Comparison of ENCODE assay signal across 10 mouse cellular contexts in the genomic region with DNA sequence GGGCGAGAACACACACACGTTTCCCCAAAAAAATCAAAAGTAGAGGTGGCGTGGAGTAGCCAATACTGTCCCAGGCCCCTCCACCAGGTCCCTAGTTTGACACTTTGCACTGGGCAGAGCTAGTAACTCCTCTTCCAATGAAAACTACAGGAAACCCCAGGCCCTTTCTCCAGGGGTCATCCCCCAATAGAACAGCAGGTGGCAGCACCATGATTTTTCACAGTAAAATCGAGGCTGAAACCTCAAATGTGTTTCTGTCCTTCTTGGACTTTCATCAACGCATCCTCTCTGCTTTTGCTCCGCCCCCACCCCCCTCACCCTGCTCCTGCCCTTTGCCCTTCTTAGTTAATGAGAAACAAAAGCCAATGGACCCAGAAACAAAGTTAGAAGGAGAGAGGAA. TPM values are rescaled to one million over a fixed set of nuclear protein-coding genes. Genes with fewer than 3 reads are reported as not detected.
DNase-seq lines count a peak whose midpoint lies in the region; ATAC-seq lines count a peak whose summit lies in the region.
"Had no signal": no experiment of that assay in that cellular context is flagged by ENCODE, and none has a peak within 500 bp of the region (broad histone marks: within the 10 kb centered on the region; RNA-seq: fewer than 3 reads in every experiment).

No protein-coding gene starts in this region.

- H3K9ac ChIP-seq in midbrain, embryonic 15.5 days: no peak overlapping the region
- no peak overlapping the region for H3K9ac ChIP-seq in hindbrain, embryonic 14.5 days
- no peak overlapping the region for H3K9ac ChIP-seq in liver, embryonic 11.5 days (ENCODE audit: low read depth, low read length)
- H3K9ac ChIP-seq: heart, embryonic 15.5 days; neural tube, embryonic 13.5 days had no signal

- no peak for ATAC-seq in midbrain, embryonic 15.5 days (replicated peaks)
- ATAC-seq in hindbrain, embryonic 14.5 days (ENCODE audit: low FRiP score): 0 out of 2 replicates have a peak, but pooled peaks have one; percentile 9
- ATAC-seq in liver, embryonic 11.5 days (replicated peaks; ENCODE audit: low FRiP score): peak; percentile 43

- no peaks in the 10 kb centered on the region for H3K27me3 ChIP-seq in midbrain, embryonic 10.5 days (ENCODE audit: low read depth, poor library complexity, severe bottlenecking)
- no peaks in the 10 kb centered on the region for H3K27me3 ChIP-seq in midbrain, embryonic 15.5 days (replicated peaks)
- no peaks in the 10 kb centered on the region for H3K27me3 ChIP-seq in hindbrain, embryonic 14.5 days (ENCODE audit: control insufficient read depth, insufficient read depth, low read length)
- no peaks in the 10 kb centered on the region for H3K27me3 ChIP-seq in liver, embryonic 11.5 days (replicated peaks; ENCODE audit: control insufficient read depth, insufficient read depth, low read length)
- H3K27me3 ChIP-seq: heart, embryonic 15.5 days; neural tube, embryonic 13.5 days had no signal

- 26% methylated on average over 6 of the region's 6 CpGs for whole genome bisulfite sequencing in midbrain, embryonic 10.5 days
- 38% methylated on average over 6 of the region's 6 CpGs for WGBS in midbrain, embryonic 15.5 days
- WGBS in hindbrain, embryonic 14.5 days: 29% methylated on average over 6 of the region's 6 CpGs
- WGBS in liver, embryonic 11.5 days: 23% methylated on average over 6 of the region's 6 CpGs

- peak; percentile 57 to 60 for DNase-seq in adrenal gland, adult 18-20 months (ENCODE audit: low spot score in 2 of 2)
- no peak for DNase-seq in adrenal gland, postnatal 4 days (ENCODE audit: low spot score in 2 of 2)
- peak; percentile 63 for DNase-seq in midbrain, embryonic 10.5 days (ENCODE audit: low spot score)
- peak; percentile 79 for DNase-seq in adrenal gland, postnatal 14 days
- DNase-seq in hindbrain, embryonic 14.5 days (ENCODE audit: low spot score): peak; percentile 72
- DNase-seq in liver, embryonic 11.5 days (ENCODE audit: low spot score): peak; percentile 61
- DNase-seq in ovary, postnatal 14 days (ENCODE audit: low spot score): peak; percentile 58

- H3K9me3 ChIP-seq in midbrain, embryonic 10.5 days (replicated peaks): no peaks in the 10 kb centered on the region
- no peaks in the 10 kb centered on the region for H3K9me3 ChIP-seq in midbrain, embryonic 15.5 days
- no peaks in the 10 kb centered on the region for H3K9me3 ChIP-seq in hindbrain, embryonic 14.5 days (ENCODE audit: control insufficient read depth, low read length)
- H3K9me3 ChIP-seq in liver, embryonic 11.5 days (ENCODE audit: control insufficient read depth, low read length): no peaks in the 10 kb centered on the region
- H3K9me3 ChIP-seq: heart, embryonic 15.5 days; neural tube, embryonic 13.5 days had no signal

- H3K36me3 ChIP-seq in midbrain, embryonic 10.5 days: no peaks in the 10 kb centered on the region
- no peaks in the 10 kb centered on the region for H3K36me3 ChIP-seq in midbrain, embryonic 15.5 days (replicated peaks)
- no peaks in the 10 kb centered on the region for H3K36me3 ChIP-seq in hindbrain, embryonic 14.5 days (replicated peaks; ENCODE audit: control insufficient read depth, insufficient read depth)
- no peaks in the 10 kb centered on the region for H3K36me3 ChIP-seq in liver, embryonic 11.5 days (ENCODE audit: control insufficient read depth, insufficient read depth, low read length)
- H3K36me3 ChIP-seq: heart, embryonic 15.5 days; neural tube, embryonic 13.5 days had no signal

- no peak overlapping the region for H3K27ac ChIP-seq in midbrain, embryonic 10.5 days (replicated peaks)
- H3K27ac ChIP-seq in midbrain, embryonic 15.5 days: no peak overlapping the region
- H3K27ac ChIP-seq in hindbrain, embryonic 14.5 days: no peak overlapping the region
- H3K27ac ChIP-seq in liver, embryonic 11.5 days (ENCODE audit: low read depth, low read length): no peak overlapping the region; the same call in 1 of the 2 replicates
- H3K27ac ChIP-seq: heart, embryonic 15.5 days; neural tube, embryonic 13.5 days had no signal

- H3K4me2 ChIP-seq in midbrain, embryonic 15.5 days: no peak overlapping the region
- no peak overlapping the region for H3K4me2 ChIP-seq in hindbrain, embryonic 14.5 days (replicated peaks)
- H3K4me2 ChIP-seq in liver, embryonic 11.5 days: no peak overlapping the region
- H3K4me2 ChIP-seq: heart, embryonic 15.5 days; neural tube, embryonic 13.5 days had no signal

- peaks cover 8% of the 10 kb centered on the region; the same call in 1 of the 2 replicates for H3K4me1 ChIP-seq in midbrain, embryonic 10.5 days
- H3K4me1 ChIP-seq in midbrain, embryonic 15.5 days: no peaks in the 10 kb centered on the region
- H3K4me1 ChIP-seq in hindbrain, embryonic 14.5 days (replicated peaks; ENCODE audit: control insufficient read depth, insufficient read depth, low read length): no peaks in the 10 kb centered on the region
- peaks cover 7% of the 10 kb centered on the region; the same call in 1 of the 2 replicates for H3K4me1 ChIP-seq in liver, embryonic 11.5 days (replicated peaks; ENCODE audit: control insufficient read depth, insufficient read depth, low read length)

- no peak overlapping the region for H3K4me3 ChIP-seq in midbrain, embryonic 10.5 days
- H3K4me3 ChIP-seq in midbrain, embryonic 15.5 days: no peak overlapping the region
- no peak overlapping the region for H3K4me3 ChIP-seq in hindbrain, embryonic 14.5 days (replicated peaks; ENCODE audit: low read length)
- H3K4me3 ChIP-seq in liver, embryonic 11.5 days (ENCODE audit: low read depth, low read length): no peak overlapping the region
- H3K4me3 ChIP-seq: heart, embryonic 15.5 days; neural tube, embryonic 13.5 days had no signal

RNA-seq across cellular contexts. Expression of a gene that starts 11.3 kb away (rescaled TPM):
- total RNA-seq in adrenal gland, adult 18-20 months (2021): 10 to 100 TPM; 22.7 to 22.8 TPM
- total RNA-seq in adrenal gland, postnatal 4 days (2021): 10 to 100 TPM; 13.2 to 19.9 TPM
- polyA plus RNA-seq in midbrain, embryonic 10.5 days (2016; fragmentation: Nextera tagmentation; extraction: Ambion mirVana): 0.14 and 0.28 TPM in 2 replicates
- 0.23 and 0.30 TPM in 2 replicates for polyA plus RNA-seq in midbrain, embryonic 15.5 days (2015; fragmentation: Nextera tagmentation; extraction: Ambion mirVana)
- total RNA-seq in adrenal gland, postnatal 14 days (2021): 9.2 and 17.6 TPM in 2 replicates
- 0.31 and 0.46 TPM in 2 replicates for polyA plus RNA-seq in hindbrain, embryonic 14.5 days (2014; fragmentation: Nextera tagmentation; extraction: Ambion mirVana)
- 4.1 and 4.4 TPM in 2 replicates for polyA plus RNA-seq in liver, embryonic 11.5 days (2014; fragmentation: Nextera tagmentation; extraction: Ambion mirVana)

RNA-seq across cellular contexts. Expression of a gene that starts 17.0 kb away (rescaled TPM):
- 100 to 1,000 TPM; 107 to 199 TPM for total RNA-seq in adrenal gland, adult 18-20 months (2021)
- total RNA-seq in adrenal gland, postnatal 4 days (2021): 10 to 100 TPM; 33.9 to 35.3 TPM
- polyA plus RNA-seq in midbrain, embryonic 10.5 days (2016; fragmentation: Nextera tagmentation; extraction: Ambion mirVana): 8.4 and 15.2 TPM in 2 replicates
- 146 and 153 TPM in 2 replicates for polyA plus RNA-seq in midbrain, embryonic 15.5 days (2015; fragmentation: Nextera tagmentation; extraction: Ambion mirVana)
- total RNA-seq in adrenal gland, postnatal 14 days (2021): 87.3 and 118 TPM in 2 replicates
- 94.2 and 110 TPM in 2 replicates for polyA plus RNA-seq in hindbrain, embryonic 14.5 days (2014; fragmentation: Nextera tagmentation; extraction: Ambion mirVana)
- 6.1 and 7.6 TPM in 2 replicates for polyA plus RNA-seq in liver, embryonic 11.5 days (2014; fragmentation: Nextera tagmentation; extraction: Ambion mirVana)

RNA-seq across cellular contexts. Expression of a gene that starts 30.6 kb away (rescaled TPM):
- 10 to 100 TPM; 45.4 to 88.8 TPM for total RNA-seq in adrenal gland, adult 18-20 months (2021)
- 10 to 100 TPM; 36.8 to 48.1 TPM for total RNA-seq in adrenal gland, postnatal 4 days (2021)
- 0.06 and 0.12 TPM in 2 replicates for polyA plus RNA-seq in midbrain, embryonic 10.5 days (2016; fragmentation: Nextera tagmentation; extraction: Ambion mirVana)
- polyA plus RNA-seq in midbrain, embryonic 15.5 days (2015; fragmentation: Nextera tagmentation; extraction: Ambion mirVana): 0.27 and 0.28 TPM in 2 replicates
- 34.4 and 39.6 TPM in 2 replicates for total RNA-seq in adrenal gland, postnatal 14 days (2021)
- polyA plus RNA-seq in hindbrain, embryonic 14.5 days (2014; fragmentation: Nextera tagmentation; extraction: Ambion mirVana): 0.20 and 0.26 TPM in 2 replicates
- 2.8 and 2.9 TPM in 2 replicates for polyA plus RNA-seq in liver, embryonic 11.5 days (2014; fragmentation: Nextera tagmentation; extraction: Ambion mirVana)

Comparison
In these comparisons a context has a peak if more than half of its experiments do, and no peak if none do; other contexts are left out.
1. DNase-seq: peak in adrenal gland, adult 18-20 months (2 of 2), midbrain, embryonic 10.5 days (single experiment), adrenal gland, postnatal 14 days (single experiment), hindbrain, embryonic 14.5 days (single experiment), liver, embryonic 11.5 days (single experiment) and ovary, postnatal 14 days (single experiment); none in adrenal gland, postnatal 4 days (0 of 2).